In the genomic region with DNA sequence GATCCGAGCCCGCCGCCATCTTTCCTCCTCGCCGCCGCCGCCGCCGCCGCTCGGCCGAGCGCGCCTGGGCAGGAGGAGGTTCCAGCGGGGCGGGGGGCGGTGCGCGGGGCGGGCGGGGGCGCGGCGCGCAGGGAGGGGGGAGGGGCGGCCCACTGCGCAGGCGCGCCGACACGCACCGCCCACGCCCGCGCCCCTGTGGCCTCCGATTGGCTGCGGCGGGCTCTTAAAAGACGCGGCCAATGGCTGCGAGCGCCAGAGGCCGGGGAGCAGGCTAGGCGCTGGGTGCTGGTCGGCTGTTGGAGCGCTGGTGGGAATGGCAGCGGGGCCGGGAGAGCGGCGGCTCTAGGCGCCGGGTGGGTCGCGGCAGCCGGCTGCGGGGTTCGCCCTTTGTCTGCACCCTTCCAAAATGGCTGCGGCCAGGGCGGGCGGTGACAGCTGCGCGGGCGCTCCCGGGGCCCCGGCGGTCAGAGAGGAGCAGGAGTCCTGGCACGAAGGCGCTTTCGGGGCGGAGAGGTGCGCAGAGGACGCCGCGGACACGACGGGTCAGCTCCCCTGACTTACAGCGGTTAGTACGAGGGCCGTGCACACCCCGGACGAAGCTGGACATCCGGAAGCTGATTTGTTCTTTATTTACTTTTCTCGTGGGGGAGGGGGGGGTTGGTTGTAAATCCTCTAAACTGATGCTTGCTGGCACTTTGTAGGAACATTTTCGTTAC, we compare ENCODE assay signal across 8 mouse cellular contexts. TPM values are rescaled to one million over a fixed set of nuclear protein-coding genes. Genes with fewer than 3 reads are reported as not detected.
A peak's percentile ranks its signal among the peaks of the same experiment; 100 is the strongest.
DNase-seq lines count a peak whose midpoint lies in the region; ATAC-seq and TF ChIP-seq lines count a peak whose summit lies in the region.

TSS of gene Taf4 (minus strand) at position 19 of the 716 bp plus-strand sequence.

- no peaks in the 10 kb centered on the region for H3K9me3 ChIP-seq in ES-E14 (ENCODE audit: control insufficient read depth, insufficient read depth, low read depth, low read length)
- no peaks in the 10 kb centered on the region for H3K9me3 ChIP-seq in forebrain, embryonic 16.5 days (ENCODE audit: control insufficient read depth, low read length)
- no peaks in the 10 kb centered on the region for H3K9me3 ChIP-seq in lung, embryonic 14.5 days (ENCODE audit: low read depth, low read length)

- peak within 1 kb of the TSS; percentile 97 for H3K9ac ChIP-seq in ES-E14 (ENCODE audit: insufficient read depth, low read depth, low read length, poor library complexity, severe bottlenecking)
- H3K9ac ChIP-seq in forebrain, embryonic 16.5 days (replicated peaks; ENCODE audit: low read depth, low read length): peak within 1 kb of the TSS; percentile 98
- peak within 1 kb of the TSS; percentile 85 for H3K9ac ChIP-seq in lung, embryonic 14.5 days

- H3K4me2 ChIP-seq in forebrain, embryonic 16.5 days (ENCODE audit: low read length): peak within 1 kb of the TSS; percentile 100
- peak within 1 kb of the TSS; percentile 98 for H3K4me2 ChIP-seq in lung, embryonic 14.5 days

- peak; percentile 95 for ATAC-seq in forebrain, embryonic 16.5 days
- ATAC-seq in lung, embryonic 14.5 days (ENCODE audit: insufficient read depth): peak; percentile 94
- peak; percentile 72 for ATAC-seq in neutrophil, adult 5-6 weeks (ENCODE audit: extremely low read depth, insufficient number of reproducible peaks, low FRiP score, poor library complexity, severe bottlenecking)

- in situ Hi-C loops in ES-E14 (cut with MboI; ENCODE audit: low sequenced_read_pairs in 2 of 2, unreplicated experiment in 2 of 2): no loop called here

- H3K27me3 ChIP-seq in forebrain, embryonic 16.5 days (replicated peaks; ENCODE audit: control insufficient read depth, insufficient read depth, low read length): no peaks in the 10 kb centered on the region
- H3K27me3 ChIP-seq in lung, embryonic 14.5 days (ENCODE audit: insufficient read depth, low read length): no peaks in the 10 kb centered on the region

- intact Hi-C loops in heart, postnatal 36 days (cut with DNase I): loop anchor here (1.0 to 5.0 kb wide), 4 partner anchors 48 to 296 kb away; partner anchors contain the start of genes Cables2, Lsm14b, Osbpl2 and Psma7

- H3K4me3 ChIP-seq in ES-E14 (ENCODE audit: insufficient read depth in 1 of 2, low read depth in 1 of 2, low read length in 2 of 2, poor library complexity in 1 of 2, severe bottlenecking in 1 of 2): peak within 1 kb of the TSS; percentile 76 to 100
- H3K4me3 ChIP-seq in forebrain, embryonic 16.5 days (replicated peaks; ENCODE audit: low read length): peak within 1 kb of the TSS; percentile 89
- H3K4me3 ChIP-seq in lung, embryonic 14.5 days (ENCODE audit: low read depth, low read length): peak within 1 kb of the TSS; percentile 77

- peak; percentile 56 for DNase-seq in ES-E14 (ENCODE audit: low read depth, low spot score)
- peak; percentile 91 for DNase-seq in cerebellum, adult 11-12 months
- DNase-seq in heart, postnatal 36 days: peak; percentile 96 to 97
- DNase-seq in layer of hippocampus, adult 8-10 months (ENCODE audit: low spot score in 2 of 2): peak; percentile 77 to 87
- DNase-seq in lung, embryonic 14.5 days: peak; percentile 94
- peak; percentile 81 to 82 for DNase-seq in thymus, adult 18-20 months

- no peaks in the 10 kb centered on the region for H3K36me3 ChIP-seq in ES-E14 (ENCODE audit: control insufficient read depth, insufficient read depth, low read length, poor library complexity, severe bottlenecking)
- H3K36me3 ChIP-seq in forebrain, embryonic 16.5 days (ENCODE audit: control insufficient read depth, insufficient read depth): no peaks in the 10 kb centered on the region
- no peaks in the 10 kb centered on the region for H3K36me3 ChIP-seq in lung, embryonic 14.5 days (ENCODE audit: insufficient read depth)

- peaks cover 1 to 12% of the 10 kb centered on the region in 2 experiments; a peak in 3 of 4 replicates for H3K4me1 ChIP-seq in ES-E14 (ENCODE audit: control insufficient read depth in 2 of 2, insufficient read depth in 2 of 2, low read length in 2 of 2, poor library complexity in 1 of 2)
- H3K4me1 ChIP-seq in forebrain, embryonic 16.5 days (replicated peaks; ENCODE audit: control insufficient read depth, insufficient read depth, low read length): peaks cover 33% of the 10 kb centered on the region
- peaks cover 18% of the 10 kb centered on the region for H3K4me1 ChIP-seq in lung, embryonic 14.5 days (ENCODE audit: insufficient read depth)

- peak within 1 kb of the TSS; percentile 76 for H3K27ac ChIP-seq in ES-E14 (ENCODE audit: insufficient read depth, low read depth, low read length, poor library complexity, severe bottlenecking)
- H3K27ac ChIP-seq in forebrain, embryonic 16.5 days (ENCODE audit: low read length): peak within 1 kb of the TSS; percentile 94
- H3K27ac ChIP-seq in lung, embryonic 14.5 days (ENCODE audit: low read depth): peak within 1 kb of the TSS; percentile 95

- WGBS in forebrain, embryonic 16.5 days: 0% methylated on average over 51 of the region's 84 CpGs
- under 1% methylated on average over 65 of the region's 84 CpGs for WGBS in lung, embryonic 14.5 days

- no peak for TF ChIP-seq CTCF in lung, embryonic 14.5 days (IDR thresholded peaks at IDR 0.05; ENCODE audit: low read depth)

TF ChIP-seq in ES-E14, 5 proteins besides CTCF, POLR2A, EP300 and RAD21:
- TF ChIP-seq MAFK (IDR thresholded peaks at IDR 0.05; ENCODE audit: insufficient read depth, low read depth, low read length): no peak
- peak; percentile 67 for TF ChIP-seq HCFC1 (IDR thresholded peaks at IDR 0.05; ENCODE audit: borderline replicate concordance, insufficient read depth, low read length)

RNA-seq across cellular contexts. Expression of gene Taf4, which starts in this region (rescaled TPM):
- 19.0 and 26.3 TPM in 2 replicates for total RNA-seq in ES-E14 (2012; rRNA removed)
- polyA plus RNA-seq in forebrain, embryonic 16.5 days (2015; fragmentation: Nextera tagmentation; extraction: Ambion mirVana): 4.4 and 4.5 TPM in 2 replicates
- total RNA-seq in heart, postnatal 36 days (2021): 10 to 100 TPM; 15.5 to 21.3 TPM
- total RNA-seq in layer of hippocampus, adult 8-10 months (2022): 10 to 100 TPM; 22.0 to 23.5 (median 22.3) TPM
- polyA plus RNA-seq in lung, embryonic 14.5 days (2014; fragmentation: Nextera tagmentation; extraction: Ambion mirVana): 4.6 and 5.5 TPM in 2 replicates
- 42.6 and 46.0 TPM in 2 replicates for total RNA-seq in neutrophil, adult 5-6 weeks (2017)

Comparison
In these comparisons a context has a peak if more than half of its experiments do, and no peak if none do; other contexts are left out.
1. Peak in every context shown above with its lines: DNase-seq, ATAC-seq, H3K4me3 ChIP-seq and H3K27ac ChIP-seq.